Mouse (Mus musculus) liver, embryonic 14.5 days (tissue): ENCODE data around the gene Ggps1.

Source experiments
- CTCF ChIP-seq: IDR thresholded peaks from 2 replicates; pipeline ENCODE4 v1.5.1; 2016; ENCODE audit warnings: antibody characterized with exemption, low read depth, control low read depth
- EP300 ChIP-seq: IDR thresholded peaks from 2 replicates; pipeline ENCODE4 v1.6.1; 2016; ENCODE audit warnings: antibody characterized with exemption, low read depth

DNA sequence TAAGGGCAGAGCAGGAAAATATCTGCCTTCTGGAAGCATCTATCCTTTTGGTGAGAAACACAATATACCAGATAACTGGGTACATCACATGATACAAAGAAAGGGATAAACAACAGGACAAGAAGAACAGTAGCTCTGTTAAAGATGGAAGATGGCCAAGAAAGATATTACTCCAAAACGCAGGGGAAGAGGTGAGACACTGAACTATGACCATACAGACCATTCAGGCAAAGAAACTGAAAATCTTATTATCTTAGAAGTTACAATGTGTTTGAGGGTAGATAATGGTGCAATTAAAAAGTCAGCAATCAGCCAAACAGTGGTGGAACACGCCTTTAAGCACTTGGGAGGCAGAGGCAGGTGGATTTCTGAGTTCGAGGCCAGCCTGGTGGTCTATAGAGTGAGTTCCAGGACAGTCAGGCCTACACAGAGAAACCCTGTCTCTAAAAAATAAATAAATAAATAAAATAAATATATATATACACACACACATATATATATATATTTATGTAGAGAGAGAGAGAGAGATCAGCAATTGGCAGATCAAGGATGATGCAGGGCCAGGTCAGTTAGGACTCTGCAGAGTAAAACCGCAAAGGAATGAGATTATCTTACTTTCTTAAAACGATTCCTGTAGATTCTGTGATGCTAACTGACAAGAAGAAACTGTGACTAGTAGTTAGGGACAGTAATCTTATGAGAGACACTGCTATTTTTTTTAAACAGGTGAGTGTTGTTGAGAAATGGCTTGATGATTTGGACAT lies 29.8 kb downstream of the Ggps1 start:
- TF ChIP-seq CTCF (no peak), EP300 (peak; percentile 84)
